Mouse (Mus musculus): ENCODE results near the gene Ikzf3. TPM values are rescaled to one million over a fixed set of nuclear protein-coding genes. Genes with fewer than 3 reads are reported as not detected.

The Ikzf3 gene
- total RNA-seq, 2 experiments from 2014 or later, result not detected

DNA sequence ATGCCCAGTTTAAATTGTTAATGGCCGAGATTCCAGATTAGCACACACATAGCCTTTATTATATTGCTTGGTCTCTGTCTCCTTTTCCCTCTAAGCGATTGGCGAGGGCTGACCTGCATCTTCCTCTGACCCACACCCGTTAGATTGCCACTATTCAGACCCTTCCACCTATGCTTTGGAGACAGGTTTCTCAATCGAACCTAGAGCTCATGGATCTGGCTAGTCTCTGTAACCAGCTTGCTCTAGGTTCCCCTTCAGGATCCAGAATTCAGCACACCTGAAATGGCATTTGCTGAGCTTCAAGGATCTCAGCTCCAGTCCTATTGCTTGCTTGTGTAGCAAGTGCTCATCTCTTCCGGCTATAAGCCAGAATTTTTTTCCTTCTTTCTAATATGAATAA, 23.6 kb upstream of the Ikzf3 start:
- no peak for DNase-seq (ENCODE audit: low spot score in 2 of 2)

- DNase-seq (ENCODE audit: low spot score in 2 of 2), result no peak
Measured at GRCm38 (mm10) chr11:98568326-98568725, 22.5 kb upstream of the Ikzf3 start.

- no peak for DNase-seq (ENCODE audit: low spot score in 2 of 2)
Measured at GRCm38 (mm10) chr11:98563921-98564414, 18.1 kb upstream of the Ikzf3 start.

DNA sequence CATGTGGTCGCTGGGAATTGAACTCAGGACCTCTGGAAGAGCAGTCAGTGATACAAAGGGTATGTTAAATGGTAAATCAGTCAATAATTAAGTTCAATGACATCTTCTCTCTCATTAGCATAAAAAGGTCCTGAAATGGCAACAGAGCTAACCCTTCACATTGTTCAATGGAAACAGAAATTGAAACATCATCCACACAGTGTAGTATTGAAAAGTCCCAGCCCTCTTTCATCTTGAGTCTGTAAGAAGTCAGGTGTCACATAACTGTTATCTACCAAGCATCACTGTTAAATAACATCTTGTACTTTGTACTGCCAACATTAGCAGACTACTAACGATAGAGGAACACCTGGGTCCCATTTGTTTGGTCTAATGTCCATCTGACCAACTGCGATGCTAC, 17.2 kb upstream of the Ikzf3 start:
- DNase-seq (ENCODE audit: low spot score in 2 of 2), result no peak

- no peak for DNase-seq (ENCODE audit: low spot score in 2 of 2)
Measured at GRCm38 (mm10) chr11:98560942-98561341, 15.1 kb upstream of the Ikzf3 start.

DNA sequence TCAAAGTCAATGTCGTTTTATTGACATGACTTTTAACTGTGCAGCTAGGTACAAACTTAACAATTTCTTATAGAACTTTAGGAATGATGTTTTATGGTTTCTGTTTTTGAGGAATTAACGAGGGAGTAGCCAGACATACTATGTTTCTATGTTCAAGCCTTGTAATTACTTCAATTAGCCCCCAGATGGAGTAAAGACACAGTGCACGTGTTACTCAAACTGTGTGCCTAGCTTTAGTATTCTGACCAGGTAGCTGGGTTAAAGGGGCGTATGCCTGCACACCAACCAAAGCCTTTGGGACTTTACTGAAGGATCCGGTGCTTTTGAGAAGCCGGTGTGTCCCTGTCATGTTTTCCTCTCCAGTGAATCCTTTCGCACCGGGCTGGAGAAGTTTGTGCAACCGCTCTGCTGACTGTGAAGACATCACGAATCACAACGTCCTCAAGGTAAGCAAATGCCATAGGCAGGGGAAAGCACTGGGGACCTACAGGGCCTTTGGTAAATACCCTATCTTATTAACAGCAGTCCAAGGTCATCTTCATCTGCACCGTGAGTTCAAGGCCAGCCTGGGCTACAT, 9.4 kb upstream of the Ikzf3 start:
- no peak for DNase-seq (ENCODE audit: low spot score in 2 of 2)

DNA sequence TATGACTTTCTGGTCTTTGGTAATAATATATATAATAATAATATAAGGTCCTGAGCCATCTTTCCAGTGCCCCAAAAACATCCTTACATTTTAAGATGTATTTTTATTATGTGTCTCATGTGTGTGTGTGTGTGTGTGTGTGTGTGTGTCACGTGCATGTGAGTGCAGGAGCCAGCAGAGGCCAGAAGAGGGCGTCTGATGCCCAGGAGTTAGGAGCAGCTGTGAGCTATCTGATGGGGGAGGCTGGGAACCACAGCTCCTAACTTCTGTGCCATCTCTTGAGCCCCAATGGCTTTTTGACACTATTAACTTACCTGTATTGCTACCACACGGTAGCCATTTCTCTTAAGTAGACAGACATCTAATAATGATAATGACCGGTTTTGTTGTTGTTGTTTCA, 8.1 kb upstream of the Ikzf3 start:
- DNase-seq (ENCODE audit: low spot score in 2 of 2), result no peak

- peak; percentile 87 to 93 for DNase-seq (ENCODE audit: low spot score in 2 of 2)
Measured at GRCm38 (mm10) chr11:98550975-98551828, 5.4 kb upstream of the Ikzf3 start, which contains the start of gene Zpbp2. Gene Zpbp2, plus strand, starts transcription at chr11:98551097.

DNA sequence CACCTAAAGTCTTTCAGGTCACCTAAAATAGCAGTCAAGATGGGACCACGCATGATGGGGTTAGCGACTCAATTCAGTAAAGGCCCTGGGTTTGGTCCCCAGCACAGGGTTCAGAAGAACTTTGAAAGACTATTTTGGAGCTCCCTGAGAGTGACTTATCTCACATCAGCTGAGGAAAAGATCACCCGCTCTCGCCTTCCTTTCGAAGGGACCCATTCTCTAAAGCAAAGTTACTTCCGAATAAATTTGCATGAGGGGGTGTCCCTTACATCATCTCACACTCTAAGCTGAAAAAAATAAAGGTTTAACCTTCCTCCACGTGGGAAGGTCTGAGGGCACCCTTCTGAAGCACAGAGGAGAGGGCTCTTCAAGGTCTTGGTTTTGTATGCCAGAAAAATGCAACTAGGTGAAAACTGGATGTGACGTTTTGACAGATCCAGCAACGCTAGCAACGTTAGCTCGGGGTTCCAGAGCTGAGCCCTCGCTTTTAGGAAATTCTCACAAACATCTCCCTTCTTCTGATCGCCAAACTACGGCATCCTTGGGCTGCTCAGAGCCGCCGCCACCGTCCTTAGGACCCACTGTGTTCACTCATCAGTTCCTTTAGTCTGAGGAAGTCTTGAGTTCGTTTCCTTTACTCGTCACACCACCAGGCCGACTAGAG, 4.6 kb upstream of the Ikzf3 start:
- DNase-seq (ENCODE audit: low spot score in 2 of 2), result no peak

- DNase-seq (ENCODE audit: low spot score in 2 of 2), result no peak
Measured at GRCm38 (mm10) chr11:98549363-98549762, 3.5 kb upstream of the Ikzf3 start.

DNA sequence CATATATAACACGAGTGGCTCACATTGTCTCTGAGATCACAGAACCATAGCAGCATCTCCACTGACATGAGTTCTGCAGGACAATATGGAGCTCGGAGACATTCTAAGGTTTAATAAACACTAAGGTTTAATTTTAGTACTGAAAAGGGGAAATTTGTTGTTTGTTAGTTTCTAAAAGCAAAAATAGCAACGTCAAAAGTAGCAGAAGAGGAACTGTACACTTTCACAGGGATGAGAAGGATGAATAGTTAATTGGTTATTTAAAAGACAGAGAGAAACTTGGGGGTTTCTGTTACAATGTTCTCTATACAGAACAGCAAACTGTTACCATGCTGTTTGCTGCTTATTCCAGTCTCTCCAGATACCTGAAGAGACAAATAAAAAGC, 1.5 kb upstream of the Ikzf3 start:
- no peak for DNase-seq (ENCODE audit: low spot score in 2 of 2)

DNA sequence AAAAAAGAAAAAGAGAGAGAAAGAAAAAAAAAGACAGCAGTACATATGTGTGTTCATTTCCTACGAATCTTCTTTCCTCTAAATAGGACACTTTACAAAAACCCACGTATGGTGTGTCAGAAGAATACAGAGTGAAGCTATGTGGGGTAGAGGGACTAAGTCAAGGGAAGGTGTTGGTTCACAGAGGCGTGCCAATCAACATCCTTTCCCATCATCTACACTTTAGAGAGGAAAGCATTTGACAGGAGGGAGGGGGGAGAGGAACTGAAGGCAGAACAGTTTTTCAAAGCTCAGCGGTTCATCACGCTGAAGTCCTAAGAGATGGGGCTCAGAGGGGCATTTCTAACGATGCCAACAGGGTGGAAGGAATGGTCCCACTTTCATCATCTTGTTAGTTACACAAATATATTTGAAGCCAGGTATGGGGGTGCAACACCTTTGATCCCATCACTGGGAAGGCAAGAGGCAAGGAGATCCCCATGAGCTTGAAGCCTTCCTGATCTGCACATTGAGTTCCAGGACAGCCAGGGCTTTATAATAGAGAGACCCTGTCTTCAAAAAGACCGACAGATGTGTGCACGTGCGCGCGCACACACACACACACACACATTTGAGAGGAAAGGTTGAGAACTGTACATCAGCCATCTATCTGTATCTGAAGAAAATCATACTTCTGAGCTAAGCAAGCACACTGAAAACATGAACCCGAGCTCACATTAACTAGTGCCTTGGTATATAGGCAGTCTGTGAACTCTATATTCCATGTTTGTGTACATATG, 887 bp upstream of the Ikzf3 start:
- DNase-seq (ENCODE audit: low spot score in 2 of 2), result no peak

DNA sequence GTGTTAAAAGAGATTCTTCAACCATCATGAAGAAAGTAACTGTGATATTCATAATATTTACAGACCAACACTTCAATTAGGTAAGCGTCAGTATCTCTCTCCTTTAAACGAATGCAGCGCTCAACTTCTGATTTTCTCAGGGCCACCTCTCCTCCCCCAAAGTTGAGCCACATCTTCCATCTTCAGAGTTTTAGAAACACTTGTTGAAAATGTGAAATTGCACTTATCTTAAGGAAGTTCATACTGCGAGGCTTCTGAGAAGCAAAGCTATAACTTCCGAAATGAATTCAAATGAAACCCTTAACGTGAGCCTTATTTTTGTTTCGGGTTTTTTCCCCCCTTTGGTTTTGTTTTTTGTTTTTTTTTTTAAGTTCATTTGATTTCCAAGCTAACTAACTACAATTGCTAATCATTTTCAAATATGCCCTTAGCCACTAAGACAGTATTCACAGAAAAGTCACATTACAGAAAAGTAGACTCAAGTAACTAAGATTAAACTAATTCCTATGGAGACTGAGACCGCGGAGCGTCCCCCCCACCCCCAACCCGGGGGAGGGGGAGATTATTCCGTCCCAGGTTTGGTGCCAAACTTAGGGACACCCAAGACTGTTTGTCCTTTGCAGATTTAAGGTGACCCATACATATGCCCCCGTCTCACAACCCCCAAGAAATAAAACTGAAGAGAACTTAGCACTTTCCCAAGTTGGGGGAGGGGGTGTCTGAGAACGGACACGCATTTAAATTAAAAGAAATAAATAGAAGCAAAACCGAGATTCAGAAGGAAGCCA, 747 bp downstream of the Ikzf3 start:
- no peak for DNase-seq (ENCODE audit: low spot score in 2 of 2)

GRCm38 (mm10) chr11:98543414-98543813, 2.4 kb downstream of the Ikzf3 start:
- DNase-seq (ENCODE audit: low spot score in 2 of 2), result no peak

DNA sequence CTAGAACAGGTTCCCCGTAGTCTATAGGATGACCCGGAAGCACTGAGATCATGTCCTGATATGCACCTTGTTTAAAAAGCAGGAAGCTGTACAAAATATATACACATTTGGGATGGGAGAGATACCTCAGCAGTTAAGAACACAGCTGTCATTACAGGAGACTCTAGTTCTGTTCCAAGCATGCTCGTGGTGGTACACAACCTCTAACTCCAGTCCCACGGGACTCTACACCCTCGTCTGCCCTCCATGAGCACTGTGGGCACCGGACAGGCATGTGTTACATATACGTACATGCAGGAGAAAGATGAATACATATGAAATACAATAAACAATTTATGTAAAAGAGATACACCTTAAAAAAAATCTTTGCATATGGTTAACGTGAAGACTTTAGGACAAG, 3.3 kb downstream of the Ikzf3 start:
- no peak for DNase-seq (ENCODE audit: low spot score in 2 of 2)

DNA sequence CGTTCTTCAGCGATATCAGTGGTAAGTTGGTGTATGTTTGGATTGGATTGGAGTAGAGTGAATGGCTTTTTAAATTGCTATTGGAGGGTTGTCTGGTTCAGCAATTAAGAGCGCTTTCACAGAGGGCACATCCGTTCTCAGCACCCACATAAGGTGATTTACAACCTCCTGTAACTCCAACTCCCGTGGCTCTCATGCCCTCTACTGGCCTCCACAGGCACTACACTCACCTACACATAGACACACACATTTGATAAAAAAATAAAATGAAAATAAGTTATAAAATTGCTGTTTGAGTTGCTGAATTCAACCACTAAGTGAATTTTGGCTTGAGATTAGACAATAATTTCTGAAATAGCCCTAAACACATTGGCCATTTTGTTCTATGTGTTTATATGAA, 5.5 kb downstream of the Ikzf3 start:
- DNase-seq (ENCODE audit: low spot score in 2 of 2), result no peak

GRCm38 (mm10) chr11:98537480-98538034, 8.3 kb downstream of the Ikzf3 start:
- DNase-seq (ENCODE audit: low spot score in 2 of 2), result no peak

- DNase-seq (ENCODE audit: low spot score in 2 of 2), result no peak
Measured at GRCm38 (mm10) chr11:98526824-98527461, 18.9 kb downstream of the Ikzf3 start.

DNA sequence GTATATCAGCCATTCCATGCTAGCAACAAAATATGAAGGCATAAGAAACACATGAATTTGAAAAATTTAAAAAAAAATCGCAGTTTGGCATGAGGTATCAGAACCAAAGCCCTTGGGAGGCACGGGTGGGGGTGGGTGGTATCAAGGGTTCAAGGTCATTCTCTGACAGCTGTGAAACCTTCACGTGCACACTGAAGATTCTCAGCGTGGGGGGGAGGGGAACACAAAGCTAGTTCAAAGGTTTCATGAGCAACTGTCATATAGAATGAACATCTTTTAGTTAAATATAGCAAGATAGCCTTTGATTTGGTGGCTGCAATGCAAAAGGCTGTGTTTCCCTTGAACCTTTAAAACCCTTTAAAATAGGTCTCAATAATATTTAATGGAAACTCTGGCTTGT, 20.7 kb downstream of the Ikzf3 start:
- DNase-seq (ENCODE audit: low spot score in 2 of 2), result no peak

DNA sequence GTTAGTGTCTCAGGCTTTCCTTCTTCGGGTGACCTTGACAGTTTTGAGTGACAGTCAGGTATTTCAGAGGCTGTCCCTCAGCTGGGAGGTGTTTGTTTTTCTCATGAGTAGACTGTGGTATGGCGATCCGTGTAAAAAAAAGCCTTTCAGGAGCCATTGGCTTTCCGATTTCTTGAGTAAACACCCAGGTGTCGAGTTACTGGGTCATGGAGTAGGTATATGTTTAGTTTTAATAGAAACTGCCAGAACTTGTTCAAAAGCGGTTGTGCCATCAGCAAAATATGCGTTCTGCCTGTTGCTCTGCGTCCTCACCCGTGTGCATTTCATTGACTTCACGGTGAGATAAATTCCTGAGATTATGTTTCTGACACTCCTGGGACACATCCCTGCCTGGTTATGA, 25.4 kb downstream of the Ikzf3 start:
- DNase-seq (ENCODE audit: low spot score in 2 of 2), result no peak
